8 mouse cellular contexts compared by ENCODE assay signal in genomic region chr5:24445428-24446080, GRCm38 (mm10). TPM values are rescaled to one million over a fixed set of nuclear protein-coding genes. Genes with fewer than 3 reads are reported as not detected.
A peak's percentile ranks its signal among the peaks of the same experiment; 100 is the strongest.
DNase-seq lines count a peak whose midpoint lies in the region; ATAC-seq and TF ChIP-seq lines count a peak whose summit lies in the region.

No protein-coding gene starts in this region.

- DNase-seq in cerebellum, postnatal 10 days = peak; percentile 50 to 62
- DNase-seq in cerebellum, postnatal 36 days = no peak
- peak; percentile 23 to 36 for DNase-seq in spleen, postnatal 10 days (ENCODE audit: low spot score in 2 of 2)
- DNase-seq in spleen, adult 18-20 months = no peak
- no peak for DNase-seq in layer of hippocampus, adult 9-10 months (ENCODE audit: low spot score)

- no peak for ATAC-seq in intestine, embryonic 16.5 days
- ATAC-seq in frontal cortex, adult (ENCODE audit: low TSS enrichment) = no peak

- H3K4me2 ChIP-seq in intestine, embryonic 16.5 days (ENCODE audit: low read depth, low read length) = peak overlapping the region; percentile 88

- H3K9ac ChIP-seq in intestine, embryonic 16.5 days (ENCODE audit: low read depth, low read length) = peak overlapping the region; percentile 97

- peak overlapping the region; percentile 90 for H3K27ac ChIP-seq in intestine, embryonic 16.5 days (ENCODE audit: low read length)
- H3K27ac ChIP-seq in olfactory bulb, adult 2 months (ENCODE audit: insufficient read depth, low read depth, low read length) = peak overlapping the region; percentile 74

- H3K4me3 ChIP-seq in intestine, embryonic 16.5 days (ENCODE audit: low read length) = peak overlapping the region; percentile 85
- peak overlapping the region; percentile 76 for H3K4me3 ChIP-seq in olfactory bulb, adult 2 months (ENCODE audit: insufficient read depth, low read depth, low read length)

- no peak for TF ChIP-seq CTCF in olfactory bulb, adult 2 months (IDR thresholded peaks at IDR 0.05; ENCODE audit: insufficient read depth, low read depth, low read length)

- no peak for TF ChIP-seq POLR2A in olfactory bulb, adult 2 months (IDR thresholded peaks at IDR 0.05; ENCODE audit: insufficient read depth, low read depth, low read length)

- peaks cover 24% of the 10 kb centered on the region for H3K4me1 ChIP-seq in intestine, embryonic 16.5 days (ENCODE audit: control insufficient read depth, insufficient read depth, low read length)
- peaks cover 30% of the 10 kb centered on the region for H3K4me1 ChIP-seq in olfactory bulb, adult 2 months (ENCODE audit: control insufficient read depth, insufficient read depth, low read length)

- H3K9me3 ChIP-seq in intestine, embryonic 16.5 days (ENCODE audit: control insufficient read depth, low read length) = no peaks in the 10 kb centered on the region

- peaks cover 4% of the 10 kb centered on the region for H3K36me3 ChIP-seq in intestine, embryonic 16.5 days (ENCODE audit: control insufficient read depth, insufficient read depth, low read length)

- H3K27me3 ChIP-seq in intestine, embryonic 16.5 days (replicated peaks; ENCODE audit: control insufficient read depth, insufficient read depth, low read length) = no peaks in the 10 kb centered on the region

- 56% methylated on average over 20 of the region's 20 CpGs for WGBS in intestine, embryonic 16.5 days
- WGBS in olfactory bulb, adult 2 months = 54% methylated on average over 20 of the region's 20 CpGs

RNA-seq across cellular contexts. Expression of gene Fastk, which starts 0.5 kb away (rescaled TPM):
- 113 and 117 TPM in 2 replicates for polyA plus RNA-seq in intestine, embryonic 16.5 days (2015; fragmentation: Nextera tagmentation; extraction: Ambion mirVana)
- not detected in 2 replicates for polyA plus RNA-seq in olfactory bulb, adult 2 months (2012; ENCODE audit: insufficient read depth, insufficient read length, low replicate concordance, missing spikeins)

RNA-seq across cellular contexts. Expression of gene Tmub1, which starts 2.1 kb away (rescaled TPM):
- polyA plus RNA-seq in intestine, embryonic 16.5 days (2015; fragmentation: Nextera tagmentation; extraction: Ambion mirVana) = 28.5 and 28.7 TPM in 2 replicates
- not detected in 2 replicates for polyA plus RNA-seq in olfactory bulb, adult 2 months (2012; ENCODE audit: insufficient read depth, insufficient read length, low replicate concordance, missing spikeins)

RNA-seq across cellular contexts. Expression of gene Agap3, which starts 6.4 kb away (rescaled TPM):
- 10.2 and 10.7 TPM in 2 replicates for polyA plus RNA-seq in intestine, embryonic 16.5 days (2015; fragmentation: Nextera tagmentation; extraction: Ambion mirVana)
- not detected in 2 replicates for polyA plus RNA-seq in olfactory bulb, adult 2 months (2012; ENCODE audit: insufficient read depth, insufficient read length, low replicate concordance, missing spikeins)

RNA-seq across cellular contexts. Expression of gene Slc4a2, which starts 21.9 kb away (rescaled TPM):
- polyA plus RNA-seq in intestine, embryonic 16.5 days (2015; fragmentation: Nextera tagmentation; extraction: Ambion mirVana) = 52.7 and 59.2 TPM in 2 replicates
- polyA plus RNA-seq in olfactory bulb, adult 2 months (2012; ENCODE audit: insufficient read depth, insufficient read length, low replicate concordance, missing spikeins) = not detected in 2 replicates

RNA-seq across cellular contexts. Expression of gene Cdk5, which starts 22.2 kb away (rescaled TPM):
- 37.0 and 38.1 TPM in 2 replicates for polyA plus RNA-seq in intestine, embryonic 16.5 days (2015; fragmentation: Nextera tagmentation; extraction: Ambion mirVana)
- polyA plus RNA-seq in olfactory bulb, adult 2 months (2012; ENCODE audit: insufficient read depth, insufficient read length, low replicate concordance, missing spikeins) = not detected in 2 replicates

Comparison
In these comparisons a context has a peak if more than half of its experiments do, and no peak if none do; other contexts are left out.
1. DNase-seq: peak in cerebellum, postnatal 10 days (2 of 2) and spleen, postnatal 10 days (2 of 2); none in cerebellum, postnatal 36 days (0 of 2), spleen, adult 18-20 months (0 of 2) and layer of hippocampus, adult 9-10 months (single experiment).
2. RNA of gene Tmub1, which starts 2.1 kb away (polyA plus RNA-seq): 28.5 to 28.7 TPM in intestine, embryonic 16.5 days; not detected in olfactory bulb, adult 2 months; every median in the first group is over 10 times any median in the second.